Mouse (Mus musculus) spleen, postnatal 14 days (tissue): ENCODE data around the gene Ces1e.
"Not testable (repeated sequence)": the region's sequence is repeated elsewhere in the genome, so short reads cannot be mapped to it uniquely, and the experiment has no call there.

Source experiments
- DNase-seq, 2 experiments: peaks; one replicate each; pipeline ENCODE4 v3.0.0; 2021 to 2022; ENCODE audit warnings: low spot score in 2 of 2

Gene Ces1e

GRCm38 (mm10) chr8:93229446-93229845 lies at the start of gene Ces1e:
TSS of gene Ces1e (minus strand) at chr8:93229619.
- DNase-seq: no peak

- no peak for DNase-seq
These were observed 48.9 kb upstream of the Ces1e start for GRCm38 (mm10) chr8:93278176-93278805.

GRCm38 (mm10) chr8:93274609-93275008 lies 45.2 kb upstream of the Ces1e start:
- no peak for DNase-seq

GRCm38 (mm10) chr8:93273321-93273720 lies 43.9 kb upstream of the Ces1e start:
- DNase-seq: no peak

GRCm38 (mm10) chr8:93272686-93273085 lies 43.3 kb upstream of the Ces1e start:
- no peak for DNase-seq

GRCm38 (mm10) chr8:93261436-93261835 lies 32.0 kb upstream of the Ces1e start:
- no peak for DNase-seq

- DNase-seq: no peak
These were observed 23.0 kb upstream of the Ces1e start for GRCm38 (mm10) chr8:93252400-93252925.

GRCm38 (mm10) chr8:93246057-93246456 lies 16.6 kb upstream of the Ces1e start:
- no peak for DNase-seq

GRCm38 (mm10) chr8:93239884-93240283 lies 10.5 kb upstream of the Ces1e start:
- no peak for DNase-seq

GRCm38 (mm10) chr8:93235681-93236080 lies 6.3 kb upstream of the Ces1e start:
- DNase-seq: no peak

- no peak for DNase-seq
These were observed 5.3 kb upstream of the Ces1e start for GRCm38 (mm10) chr8:93234706-93235105.

GRCm38 (mm10) chr8:93234068-93234467 lies 4.6 kb upstream of the Ces1e start:
- no peak for DNase-seq

- no peak for DNase-seq
These were observed 597 bp downstream of the Ces1e start for GRCm38 (mm10) chr8:93228673-93229370.

GRCm38 (mm10) chr8:93226471-93226870 lies 2.9 kb downstream of the Ces1e start:
- DNase-seq: not testable (repeated sequence)

- DNase-seq: no peak
These were observed 7.5 kb downstream of the Ces1e start for GRCm38 (mm10) chr8:93221896-93222295.

- no peak for DNase-seq
These were observed 11.6 kb downstream of the Ces1e start for GRCm38 (mm10) chr8:93217867-93218266.

- DNase-seq: no peak
These were observed 12.0 kb downstream of the Ces1e start for GRCm38 (mm10) chr8:93217375-93217774.

GRCm38 (mm10) chr8:93211091-93211490 lies 18.3 kb downstream of the Ces1e start:
- DNase-seq: no peak

GRCm38 (mm10) chr8:93199146-93199545 lies 30.3 kb downstream of the Ces1e start:
- not testable (repeated sequence) for DNase-seq

- DNase-seq: no peak
These were observed 31.5 kb downstream of the Ces1e start, which contains the start of gene Ces1d for GRCm38 (mm10) chr8:93197685-93198525. TSS of gene Ces1d (minus strand) at chr8:93197838.

GRCm38 (mm10) chr8:93196436-93196835 lies 33.0 kb downstream of the Ces1e start:
- no peak for DNase-seq

GRCm38 (mm10) chr8:93180581-93181129 lies 48.8 kb downstream of the Ces1e start:
- no peak for DNase-seq
